Mouse (Mus musculus) bone marrow macrophage, adult 2 months (primary cell): ENCODE data around the gene Acvr2b.

Source experiments
- CTCF ChIP-seq: IDR thresholded peaks from 2 replicates; pipeline ENCODE4 v1.5.1; 2012; ENCODE audit warnings: low read depth, mild to moderate bottlenecking, low read length, moderate library complexity
- POLR2A ChIP-seq: IDR thresholded peaks from 2 replicates; pipeline ENCODE4 v1.6.1; 2012; ENCODE audit warnings: mild to moderate bottlenecking, low read depth, low read length, borderline replicate concordance

DNA sequence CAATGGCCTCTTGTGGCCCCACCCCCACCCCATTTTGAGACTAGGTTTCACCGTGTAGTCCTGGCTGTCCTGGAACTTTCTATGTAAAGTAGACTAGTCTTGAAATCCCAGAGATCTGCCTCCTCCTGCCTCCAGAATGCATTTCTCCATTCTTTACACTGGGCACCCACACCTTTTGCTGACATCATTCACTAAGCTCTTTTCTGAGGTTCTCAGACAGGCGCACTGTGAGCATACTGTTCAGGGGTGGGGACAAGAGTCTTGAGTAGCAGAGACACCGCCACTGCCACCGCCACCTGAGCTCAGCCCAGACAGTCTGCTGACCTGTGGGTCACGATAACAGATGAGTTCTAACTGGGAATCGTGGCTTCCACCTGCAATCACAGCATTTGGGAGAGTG, 46.0 kb upstream of the Acvr2b start:
- TF ChIP-seq POLR2A (no peak), CTCF (no peak)
